Mouse (Mus musculus) megakaryocyte, embryonic 14.5 days (primary cell): ENCODE measurements around the gene Gstcd.

Source experiments
- FLI1 ChIP-seq: IDR thresholded peaks from 2 replicates; pipeline ENCODE4 v1.6.1; 2012; ENCODE audit warnings: low read length, inconsistent platforms, mixed read lengths
- GATA1 ChIP-seq: IDR thresholded peaks from 3 replicates; pipeline ENCODE4 v1.6.1; 2012; ENCODE audit warnings: mixed read lengths, low read length, inconsistent platforms, borderline replicate concordance

DNA sequence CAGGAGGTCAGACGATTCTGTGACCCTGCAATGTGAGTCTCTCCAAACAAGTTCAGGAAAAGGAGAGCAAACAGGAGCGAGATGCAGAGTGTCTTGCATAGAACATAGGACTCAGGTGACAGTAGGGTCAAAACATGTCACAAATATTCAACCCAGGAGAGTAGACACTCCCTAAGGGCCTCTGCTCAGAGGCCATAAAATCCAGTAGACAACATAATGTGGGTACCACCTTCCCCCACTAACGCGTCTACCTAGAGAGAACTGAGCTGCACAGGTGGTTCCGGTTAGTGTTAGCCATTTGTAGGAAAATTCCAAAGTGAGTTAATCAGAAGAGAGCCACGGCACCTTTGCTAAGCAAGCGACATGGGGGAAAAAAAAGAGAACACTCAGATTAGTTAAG, 147.6 kb downstream of the Gstcd start:
- TF ChIP-seq GATA1 (no peak), FLI1 (no peak)
